Mouse (Mus musculus): ENCODE data around the gene Srpk3. TPM values are rescaled to one million over a fixed set of nuclear protein-coding genes. Genes with fewer than 3 reads are reported as not detected.

Gene Srpk3
- polyA plus RNA-seq, 1 experiment from 2014 or later, result 2.9 TPM

GRCm38 (mm10) chrX:73774802-73775483 lies 738 bp downstream of the Srpk3 start:
- WGBS (ENCODE audit: insufficient replicate concordance), result 62% methylated on average over 10 of the region's 10 CpGs
- H3K4me1 ChIP-seq (replicated peaks), result no peaks in the 10 kb centered on the region
- no peak for ATAC-seq (ENCODE audit: insufficient read depth)

GRCm38 (mm10) chrX:73782227-73782626 lies 8.0 kb downstream of the Srpk3 start:
- WGBS (ENCODE audit: insufficient replicate concordance), result 72% methylated on average over 3 of the region's 3 CpGs

More at GRCm38 (mm10) chrX:73774802-73775483, 738 bp downstream of the Srpk3 start:
- Histone ChIP-seq H3K27me3 (0 out of 2 replicates have a peak, but pooled peaks cover 3% of the 10 kb centered on the region), H3K4me2 (no peak overlapping the region), H3K4me3 (replicated peaks) (no peak overlapping the region), H3K9me3 (replicated peaks) (no peaks in the 10 kb centered on the region), H3K27ac (replicated peaks) (no peak overlapping the region), H3K9ac (no peak overlapping the region), H3K36me3 (replicated peaks) (peaks cover 16% of the 10 kb centered on the region)

GRCm38 (mm10) chrX:73785666-73786065 lies 11.5 kb downstream of the Srpk3 start:
- H3K9me3 ChIP-seq (replicated peaks), result no peaks in the 10 kb centered on the region
- no peaks in the 10 kb centered on the region for H3K27me3 ChIP-seq
- peaks cover 31% of the 10 kb centered on the region for H3K4me1 ChIP-seq (replicated peaks)
- ATAC-seq (ENCODE audit: insufficient read depth), result no peak
- peak overlapping the region; percentile 76 for H3K4me2 ChIP-seq
- peaks cover 33% of the 10 kb centered on the region for H3K36me3 ChIP-seq (replicated peaks)
- peak overlapping the region; percentile 74 for H3K9ac ChIP-seq
- peak overlapping the region; percentile 94 for H3K27ac ChIP-seq (replicated peaks)
- H3K4me3 ChIP-seq (replicated peaks), result peak overlapping the region; percentile 72

More at GRCm38 (mm10) chrX:73782227-73782626, 8.0 kb downstream of the Srpk3 start:
- Histone ChIP-seq H3K27ac (replicated peaks) (no peak overlapping the region), H3K9me3 (replicated peaks) (no peaks in the 10 kb centered on the region), H3K4me1 (replicated peaks) (peaks cover 16% of the 10 kb centered on the region), H3K36me3 (replicated peaks) (peaks cover 39% of the 10 kb centered on the region), H3K27me3 (no peaks in the 10 kb centered on the region), H3K9ac (no peak overlapping the region), H3K4me3 (replicated peaks) (no peak overlapping the region), H3K4me2 (no peak overlapping the region)
- no peak for ATAC-seq (ENCODE audit: insufficient read depth)

GRCm38 (mm10) chrX:73786364-73787224 lies 12.4 kb downstream of the Srpk3 start, which contains the start of the genes Idh3g and Ssr4:
Gene Idh3g, minus strand, starts transcription at chrX:73786897.
Gene Ssr4, plus strand, starts transcription at chrX:73787028.
- Histone ChIP-seq H3K9me3 (replicated peaks) (no peaks in the 10 kb centered on the region), H3K27ac (replicated peaks) (peak within 1 kb of the TSS; percentile 94), H3K4me1 (replicated peaks) (peaks cover 31% of the 10 kb centered on the region), H3K9ac (peak within 1 kb of the TSS; percentile 74), H3K27me3 (no peaks in the 10 kb centered on the region), H3K36me3 (replicated peaks) (peaks cover 33% of the 10 kb centered on the region), H3K4me2 (peak within 1 kb of the TSS; percentile 76), H3K4me3 (replicated peaks) (peak within 1 kb of the TSS; percentile 72)
- 14% methylated on average over 52 of the region's 52 CpGs for WGBS (ENCODE audit: insufficient replicate concordance)
- peak; percentile 92 for ATAC-seq (ENCODE audit: insufficient read depth)

GRCm38 (mm10) chrX:73787225-73787558 lies 13.0 kb downstream of the Srpk3 start:
- H3K27ac ChIP-seq (replicated peaks), result peak overlapping the region; percentile 94
- H3K9me3 ChIP-seq (replicated peaks), result no peaks in the 10 kb centered on the region
- no peaks in the 10 kb centered on the region for H3K27me3 ChIP-seq
- peak overlapping the region; percentile 72 for H3K4me3 ChIP-seq (replicated peaks)
- WGBS (ENCODE audit: insufficient replicate concordance), result 14% methylated on average over 22 of the region's 22 CpGs
- H3K9ac ChIP-seq, result peak overlapping the region; percentile 74
- H3K4me1 ChIP-seq (replicated peaks), result peaks cover 31% of the 10 kb centered on the region
- peaks cover 29% of the 10 kb centered on the region for H3K36me3 ChIP-seq (replicated peaks)
- H3K4me2 ChIP-seq, result peak overlapping the region; percentile 76
- peak; percentile 29 for ATAC-seq (ENCODE audit: insufficient read depth)

- Histone ChIP-seq H3K4me2 (peak overlapping the region; percentile 76), H3K9me3 (replicated peaks) (no peaks in the 10 kb centered on the region), H3K4me1 (replicated peaks) (peaks cover 31% of the 10 kb centered on the region), H3K27ac (replicated peaks) (no peak overlapping the region), H3K4me3 (replicated peaks) (peak overlapping the region; percentile 72), H3K36me3 (replicated peaks) (peaks cover 26% of the 10 kb centered on the region), H3K9ac (0 out of 2 replicates have a peak overlapping the region, but pooled peaks have one; percentile 74), H3K27me3 (no peaks in the 10 kb centered on the region)
- WGBS (ENCODE audit: insufficient replicate concordance), result 76% methylated on average over 1 of the region's 1 CpGs
- ATAC-seq (ENCODE audit: insufficient read depth), result no peak
Observed at GRCm38 (mm10) chrX:73788501-73788900, 14.3 kb downstream of the Srpk3 start.

GRCm38 (mm10) chrX:73793039-73793438 lies 18.8 kb downstream of the Srpk3 start:
- ATAC-seq (ENCODE audit: insufficient read depth), result no peak
- Histone ChIP-seq H3K4me1 (replicated peaks) (peaks cover 10% of the 10 kb centered on the region), H3K4me3 (replicated peaks) (no peak overlapping the region), H3K27me3 (no peaks in the 10 kb centered on the region), H3K36me3 (replicated peaks) (peaks cover 26% of the 10 kb centered on the region), H3K4me2 (no peak overlapping the region), H3K9ac (no peak overlapping the region), H3K9me3 (replicated peaks) (no peaks in the 10 kb centered on the region), H3K27ac (replicated peaks) (no peak overlapping the region)

GRCm38 (mm10) chrX:73793505-73793904 lies 19.3 kb downstream of the Srpk3 start:
- no peak overlapping the region for H3K9ac ChIP-seq
- 25% methylated on average over 1 of the region's 1 CpGs for WGBS (ENCODE audit: insufficient replicate concordance)
- H3K27me3 ChIP-seq, result no peaks in the 10 kb centered on the region
- peaks cover 26% of the 10 kb centered on the region for H3K36me3 ChIP-seq (replicated peaks)
- no peak for ATAC-seq (ENCODE audit: insufficient read depth)
- no peaks in the 10 kb centered on the region for H3K9me3 ChIP-seq (replicated peaks)
- peaks cover 6% of the 10 kb centered on the region for H3K4me1 ChIP-seq (replicated peaks)
- no peak overlapping the region for H3K27ac ChIP-seq (replicated peaks)
- H3K4me3 ChIP-seq (replicated peaks), result no peak overlapping the region
- no peak overlapping the region for H3K4me2 ChIP-seq

GRCm38 (mm10) chrX:73797511-73797910 lies 23.3 kb downstream of the Srpk3 start:
- Histone ChIP-seq H3K27ac (replicated peaks) (no peak overlapping the region), H3K4me2 (no peak overlapping the region), H3K9ac (no peak overlapping the region), H3K9me3 (replicated peaks) (no peaks in the 10 kb centered on the region), H3K36me3 (replicated peaks) (no peaks in the 10 kb centered on the region), H3K27me3 (peaks cover 5% of the 10 kb centered on the region), H3K4me1 (replicated peaks) (no peaks in the 10 kb centered on the region), H3K4me3 (replicated peaks) (no peak overlapping the region)
- ATAC-seq (ENCODE audit: insufficient read depth), result no peak
- 65% methylated on average over 2 of the region's 2 CpGs for WGBS (ENCODE audit: insufficient replicate concordance)

- Histone ChIP-seq H3K4me2 (no peak overlapping the region), H3K27ac (replicated peaks) (no peak overlapping the region), H3K27me3 (peaks cover 5% of the 10 kb centered on the region), H3K4me1 (replicated peaks) (no peaks in the 10 kb centered on the region), H3K9ac (no peak overlapping the region), H3K9me3 (replicated peaks) (no peaks in the 10 kb centered on the region), H3K36me3 (replicated peaks) (no peaks in the 10 kb centered on the region), H3K4me3 (replicated peaks) (no peak overlapping the region)
- ATAC-seq (ENCODE audit: insufficient read depth), result peak; percentile 51; the same call in 1 of the 2 replicates
- 22% methylated on average over 9 of the region's 9 CpGs for WGBS (ENCODE audit: insufficient replicate concordance)
Observed at GRCm38 (mm10) chrX:73798502-73798901, 24.3 kb downstream of the Srpk3 start.

GRCm38 (mm10) chrX:73805814-73806213 lies 31.6 kb downstream of the Srpk3 start:
- WGBS (ENCODE audit: insufficient replicate concordance), result 40% methylated on average over 1 of the region's 1 CpGs
- ATAC-seq (ENCODE audit: insufficient read depth), result no peak
- Histone ChIP-seq H3K4me1 (replicated peaks) (no peaks in the 10 kb centered on the region), H3K36me3 (replicated peaks) (no peaks in the 10 kb centered on the region), H3K27me3 (no peaks in the 10 kb centered on the region), H3K9ac (no peak overlapping the region), H3K4me2 (no peak overlapping the region), H3K27ac (replicated peaks) (no peak overlapping the region), H3K9me3 (replicated peaks) (no peaks in the 10 kb centered on the region), H3K4me3 (replicated peaks) (no peak overlapping the region)

Measured in liver, embryonic 15.5 days (tissue).